Mouse (Mus musculus) macrophage (primary cell): ENCODE measurements around the gene Ano6. TPM values are rescaled to one million over a fixed set of nuclear protein-coding genes. Genes with fewer than 3 reads are reported as not detected.
A peak's percentile ranks its signal among the peaks of the same experiment; 100 is the strongest.

ENCODE experiments used
- H3K27ac ChIP-seq: fragments of 350-480 bp; formaldehyde crosslinking; 2 replicates; pipeline ENCODE4 v1.9.0; 2021
- H3K36me3 ChIP-seq: fragments of 350-480 bp; formaldehyde crosslinking; 2 replicates; pipeline ENCODE4 v1.9.0; 2021; ENCODE audit errors: inconsistent target
- H3K4me3 ChIP-seq: fragments of 350-480 bp; formaldehyde crosslinking; 2 replicates; pipeline ENCODE4 v1.9.0; 2021; ENCODE audit errors: inconsistent target
- H3K79me2 ChIP-seq: fragments of 350-480 bp; formaldehyde crosslinking; 2 replicates; pipeline ENCODE4 v1.9.0; 2021; ENCODE audit errors: inconsistent target
- WGBS: methylation state at CpG from one replicate; pipeline ENCODE4 v1.1.7; 2026; ENCODE audit warnings: inconsistent platforms; ENCODE audit not compliant: missing documents; 5-methylcytosine and 5-hydroxymethylcytosine counted together
- polyA plus RNA-seq: library from polyadenylated mRNA; stranded (reverse); fragments of 250-400 nt; gene quantifications from 3 replicates; pipeline ENCODE4 v1.2.4, GENCODE M21; 2018; ENCODE audit warnings: inconsistent platforms
- total RNA-seq, 78 experiments: library from RNA; depleted of rRNA; stranded (reverse); fragments of 250-400 nt; gene quantifications; 1 replicate in 9 of 78; 2 replicates in 24 of 78; 3 replicates in 43 of 78; 4 replicates in 2 of 78; pipeline ENCODE4 v1.2.4; 2018; ENCODE audit warnings: inconsistent platforms in 56 of 78

Ano6 gene
- 100 to 1,000 TPM; 179 to 920 (median 223) TPM for total RNA-seq (2018; cell fraction: chromatin; rRNA removed)
- total RNA-seq (2018; cell fraction: cytosol; rRNA removed), result 100 to 1,000 TPM in 10 of 26 experiments, 10 to 100 TPM in 16; 54.7 to 124 (median 86.7) TPM
- total RNA-seq (2018; cell fraction: nucleus; rRNA removed), result 100 to 1,000 TPM; 107 to 458 (median 178) TPM
- 71.9 to 124 TPM (median 74.2 TPM) in 3 replicates for polyA plus RNA-seq

DNA sequence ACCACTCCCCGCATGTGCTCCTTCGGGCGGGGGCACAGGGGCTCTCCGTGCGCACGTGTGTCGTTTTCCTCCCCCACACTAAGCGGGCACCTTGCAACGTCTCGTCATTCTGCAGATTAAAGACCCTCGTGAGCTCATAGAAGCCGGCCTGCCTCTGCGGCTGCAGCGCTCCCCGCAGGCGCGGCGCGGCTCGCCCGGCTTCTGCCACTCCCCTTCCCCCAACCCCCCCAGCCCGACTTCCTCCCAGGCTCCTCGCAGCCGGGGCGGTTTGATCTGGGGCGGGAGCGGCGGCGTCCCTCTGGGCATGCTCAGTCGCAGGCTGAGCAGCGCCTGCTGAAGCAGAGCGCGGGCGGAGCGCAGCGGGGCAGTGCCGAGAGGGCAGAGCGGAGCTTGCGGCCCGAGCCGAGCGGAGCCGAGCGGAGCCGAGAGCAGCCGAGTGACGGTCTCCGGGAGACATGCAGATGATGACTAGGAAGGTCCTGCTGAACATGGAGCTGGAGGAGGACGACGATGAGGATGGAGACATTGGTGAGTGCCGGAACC lies at the start of gene Ano6:
Ano6 (plus strand) TSS at position 315 of the 543 bp plus-strand sequence.
- peak within 1 kb of the TSS; percentile 56 for H3K4me3 ChIP-seq
- no peaks in the 10 kb centered on the region for H3K36me3 ChIP-seq
- H3K79me2 ChIP-seq, result peaks cover 48% of the 10 kb centered on the region
- WGBS, result under 1% methylated on average over 50 of the region's 51 CpGs
- H3K27ac ChIP-seq, result peak within 1 kb of the TSS; percentile 74

DNA sequence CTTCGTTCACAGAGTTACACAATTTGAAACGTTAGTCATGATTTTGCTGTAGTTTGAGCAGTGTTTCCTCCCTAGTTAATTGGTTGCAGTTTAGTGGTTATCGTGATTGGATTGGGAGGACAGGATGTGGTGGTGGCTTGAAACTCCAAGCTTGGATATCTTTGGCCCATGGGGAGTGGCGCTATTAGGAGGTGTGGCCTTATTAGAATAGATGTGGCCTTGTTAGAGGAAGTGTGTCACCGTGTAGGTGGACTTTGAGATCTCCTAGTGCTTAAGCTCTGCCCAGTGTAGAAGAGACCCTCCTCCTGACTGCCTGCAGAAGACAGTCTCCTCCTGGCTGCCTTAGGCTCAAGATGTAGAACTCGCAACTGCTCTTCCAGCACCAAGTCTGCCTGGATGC lies 47.7 kb upstream of the Ano6 start:
- Histone ChIP-seq H3K36me3 (no peaks in the 10 kb centered on the region), H3K79me2 (no peaks in the 10 kb centered on the region), H3K4me3 (no peak overlapping the region), H3K27ac (no peak overlapping the region)
- WGBS, result 71% methylated on average over 6 of the region's 6 CpGs

DNA sequence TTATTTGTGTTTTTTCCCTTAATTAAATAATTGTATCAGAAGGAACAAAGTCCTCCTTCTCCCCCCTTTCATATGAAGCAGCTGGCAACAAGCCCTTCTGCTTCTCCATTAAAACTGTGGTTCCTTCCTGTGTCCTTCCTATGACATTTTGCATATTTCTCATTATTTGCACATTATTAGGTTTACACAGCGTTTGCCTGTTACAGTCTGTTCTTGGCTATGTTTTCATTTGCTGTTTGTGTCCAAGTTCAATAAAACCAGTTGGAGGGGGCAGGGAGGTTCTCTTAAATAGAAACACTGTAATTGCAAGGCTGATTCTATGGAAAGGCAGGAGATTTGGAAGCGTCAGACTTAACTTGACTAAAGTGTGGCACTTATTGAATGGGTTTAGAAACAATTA lies 46.8 kb upstream of the Ano6 start:
- 84% methylated on average over 2 of the region's 2 CpGs for WGBS
- no peaks in the 10 kb centered on the region for H3K36me3 ChIP-seq
- no peaks in the 10 kb centered on the region for H3K79me2 ChIP-seq
- H3K27ac ChIP-seq, result no peak overlapping the region
- H3K4me3 ChIP-seq, result no peak overlapping the region

DNA sequence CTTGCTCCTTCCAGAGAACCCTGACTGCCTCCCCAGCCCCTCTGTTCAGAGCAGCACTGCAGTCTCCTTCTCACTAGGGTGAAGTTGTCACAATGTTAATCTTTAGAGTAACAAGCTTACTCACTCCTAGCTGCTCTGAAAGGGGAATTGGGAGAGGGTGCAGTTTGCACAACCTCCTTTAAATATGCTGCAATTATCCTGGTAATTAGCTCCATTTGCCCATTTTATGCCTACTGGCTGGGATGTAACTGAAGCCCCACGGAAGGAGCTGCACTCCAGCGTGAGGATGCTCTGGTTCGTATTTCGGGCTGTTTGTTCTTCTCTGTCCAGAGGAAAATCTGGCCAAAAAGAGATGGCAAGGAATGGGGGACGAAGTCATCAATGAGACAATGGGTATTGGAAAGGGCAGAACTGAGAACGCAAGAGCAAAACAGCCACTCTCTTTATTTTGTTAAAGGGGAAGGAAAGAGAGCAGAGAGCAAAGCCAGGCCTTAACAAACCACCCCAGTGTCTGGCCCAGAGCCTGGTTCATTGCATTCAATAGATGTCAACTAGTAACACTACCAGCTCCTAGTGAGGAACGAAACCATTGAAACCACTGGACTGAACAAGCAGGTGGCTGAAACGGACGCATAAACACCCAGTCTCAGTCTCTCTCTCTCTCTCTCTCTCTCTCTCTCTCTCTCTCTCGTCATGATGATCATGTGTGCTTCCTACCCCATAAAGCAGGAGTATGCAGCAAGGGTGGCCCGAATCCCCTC lies 45.1 kb upstream of the Ano6 start:
- Histone ChIP-seq H3K36me3 (no peaks in the 10 kb centered on the region), H3K79me2 (no peaks in the 10 kb centered on the region), H3K27ac (no peak overlapping the region), H3K4me3 (no peak overlapping the region)
- 88% methylated on average over 8 of the region's 11 CpGs for WGBS

DNA sequence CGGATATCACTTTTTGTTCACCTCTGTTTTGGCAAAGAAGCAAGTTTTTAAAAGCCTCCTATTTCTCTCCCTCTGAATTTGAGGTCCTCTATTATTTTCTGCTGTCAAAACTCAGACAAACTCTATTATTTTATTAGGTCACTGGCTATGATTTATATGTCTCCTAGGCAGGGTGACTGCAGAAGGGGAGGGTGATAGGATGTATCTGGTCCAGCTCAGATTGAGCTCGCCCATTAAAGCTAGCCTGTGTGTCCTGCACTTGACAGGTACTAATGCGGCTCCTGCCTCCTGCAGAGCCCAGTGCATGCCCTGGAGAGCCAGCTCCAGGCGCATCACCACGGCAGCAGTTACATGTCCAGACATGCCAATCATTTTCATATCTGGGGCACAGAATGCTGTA lies 44.1 kb upstream of the Ano6 start:
- Histone ChIP-seq H3K27ac (no peak overlapping the region), H3K79me2 (no peaks in the 10 kb centered on the region), H3K36me3 (no peaks in the 10 kb centered on the region), H3K4me3 (no peak overlapping the region)
- WGBS, result 86% methylated on average over 5 of the region's 5 CpGs

DNA sequence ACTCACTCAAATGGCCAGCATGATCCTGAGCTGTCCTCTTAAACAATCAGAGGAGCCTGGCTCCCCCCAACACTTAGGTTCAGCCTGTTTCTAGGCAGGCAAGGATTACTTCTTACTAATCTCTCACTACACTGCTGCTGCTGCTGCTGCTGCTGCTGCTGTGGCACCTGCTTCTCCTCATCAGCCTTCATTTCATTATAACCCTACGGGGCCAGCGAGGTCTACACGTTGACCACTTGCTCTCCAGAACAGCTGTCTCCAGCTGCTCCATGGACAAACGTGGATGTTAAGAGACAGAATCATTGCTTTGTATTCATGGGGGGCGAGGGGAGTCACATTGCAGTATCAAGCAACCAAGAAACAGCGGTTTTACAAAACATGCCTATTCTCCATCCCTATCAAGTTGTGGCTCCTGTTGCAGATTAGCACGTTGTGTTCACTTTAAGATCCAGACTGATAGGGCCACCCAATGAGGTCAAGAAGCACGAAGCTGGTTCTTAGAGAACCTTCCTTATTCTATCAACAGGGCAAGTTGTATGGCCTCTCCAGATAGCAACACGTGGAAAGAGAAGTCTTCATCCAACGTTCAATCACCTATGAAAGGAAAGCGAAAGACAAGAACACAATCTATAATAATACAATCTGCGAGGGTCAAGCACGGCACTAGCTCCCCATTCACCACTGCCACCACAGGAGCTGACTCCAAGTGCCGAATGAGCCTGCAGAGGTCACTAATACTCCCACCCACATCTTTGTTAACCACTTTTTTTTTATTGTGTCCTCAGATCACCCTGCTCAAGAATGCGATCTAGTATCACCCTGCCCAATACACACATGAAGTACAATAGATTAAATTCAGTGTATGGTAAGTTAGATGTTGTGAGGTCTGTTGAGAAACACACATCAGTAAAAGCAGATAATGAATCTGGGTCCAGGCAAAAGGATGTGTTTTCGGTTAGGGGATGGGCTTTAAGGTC lies 43.4 kb upstream of the Ano6 start:
- Histone ChIP-seq H3K79me2 (no peaks in the 10 kb centered on the region), H3K4me3 (no peak overlapping the region), H3K36me3 (no peaks in the 10 kb centered on the region), H3K27ac (no peak overlapping the region)
- WGBS, result 89% methylated on average over 16 of the region's 16 CpGs

DNA sequence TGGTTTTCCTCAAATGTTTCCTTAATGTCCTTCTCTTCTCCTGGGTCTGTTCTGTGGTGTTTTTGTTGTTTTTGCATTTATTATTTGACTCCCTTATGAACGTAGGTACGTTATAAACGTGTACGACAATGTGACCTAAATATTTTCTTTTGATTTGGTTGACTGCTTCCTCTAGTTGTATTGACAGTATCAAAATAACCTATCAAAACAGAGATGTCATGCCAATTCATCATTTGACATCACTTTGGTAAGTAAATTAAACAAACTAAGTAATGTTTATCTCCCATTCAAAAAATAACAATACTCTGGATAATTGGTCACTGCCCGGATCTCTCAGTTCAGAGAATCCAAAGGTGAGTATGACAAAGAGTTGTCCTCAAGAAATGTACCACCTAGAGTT lies 41.4 kb upstream of the Ano6 start:
- WGBS, result 93% methylated on average over 5 of the region's 5 CpGs
- no peaks in the 10 kb centered on the region for H3K36me3 ChIP-seq
- no peak overlapping the region for H3K27ac ChIP-seq
- no peak overlapping the region for H3K4me3 ChIP-seq
- H3K79me2 ChIP-seq, result no peaks in the 10 kb centered on the region

DNA sequence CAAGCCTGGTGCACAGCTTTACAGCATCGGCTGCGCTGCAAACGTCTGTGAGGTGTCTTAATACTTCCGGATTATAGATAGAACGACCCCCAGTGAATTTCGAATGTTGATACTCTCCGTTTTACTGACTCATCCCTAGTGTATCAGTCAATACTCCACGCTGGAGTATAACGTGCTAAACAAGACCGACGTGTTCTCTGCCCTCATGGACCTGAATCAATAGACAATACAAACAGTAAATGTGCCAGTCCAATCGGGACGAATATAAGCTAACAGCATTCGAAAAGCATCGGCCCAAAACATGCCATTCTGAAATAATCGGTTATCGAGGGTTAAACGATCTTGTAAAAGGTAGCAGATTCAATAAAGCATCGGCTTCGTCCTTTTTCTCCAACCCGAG lies 40.6 kb upstream of the Ano6 start:
- Histone ChIP-seq H3K4me3 (no peak overlapping the region), H3K36me3 (no peaks in the 10 kb centered on the region)
- 95% methylated on average over 21 of the region's 21 CpGs for WGBS

DNA sequence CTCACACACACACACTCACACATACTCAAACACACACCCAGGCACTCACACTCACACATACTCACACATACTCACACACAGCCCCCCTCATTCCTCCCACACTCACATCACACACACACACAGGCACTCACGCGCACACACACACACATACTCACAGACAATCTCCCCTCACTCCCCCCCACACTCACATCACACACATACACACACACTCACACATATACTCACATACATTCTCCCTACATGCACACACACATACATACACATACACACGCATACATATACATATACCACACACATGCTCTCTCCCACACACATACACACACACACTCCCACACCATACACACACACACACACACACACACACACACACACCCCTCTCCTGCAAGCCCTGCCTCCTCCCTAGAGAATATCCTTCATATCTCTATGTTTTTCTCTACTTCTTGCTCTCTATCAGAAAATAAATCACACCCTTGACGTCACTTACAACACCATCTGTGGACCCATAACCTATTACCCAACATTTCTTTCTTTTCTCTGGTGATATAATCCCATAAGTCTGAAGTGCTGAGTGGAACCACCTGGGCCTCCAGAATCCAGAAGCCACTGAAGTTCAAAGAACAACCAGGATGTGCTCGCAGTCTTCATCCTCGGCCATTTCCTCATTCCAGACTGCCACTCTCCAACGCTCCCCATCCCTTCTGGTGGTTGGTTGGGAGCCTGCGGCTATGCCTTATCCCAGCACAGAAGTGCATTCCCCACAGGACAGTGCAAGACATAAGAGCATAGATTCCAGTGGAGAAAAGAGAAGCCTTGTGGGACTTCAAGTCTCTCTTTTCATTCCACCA lies 38.6 kb upstream of the Ano6 start:
- H3K36me3 ChIP-seq, result no peaks in the 10 kb centered on the region
- no peaks in the 10 kb centered on the region for H3K79me2 ChIP-seq
- WGBS, result 90% methylated on average over 8 of the region's 8 CpGs
- no peak overlapping the region for H3K4me3 ChIP-seq
- no peak overlapping the region for H3K27ac ChIP-seq

More for the DNA sequence above, 40.6 kb upstream of the Ano6 start:
- H3K27ac ChIP-seq, result no peak overlapping the region
- H3K79me2 ChIP-seq, result no peaks in the 10 kb centered on the region

DNA sequence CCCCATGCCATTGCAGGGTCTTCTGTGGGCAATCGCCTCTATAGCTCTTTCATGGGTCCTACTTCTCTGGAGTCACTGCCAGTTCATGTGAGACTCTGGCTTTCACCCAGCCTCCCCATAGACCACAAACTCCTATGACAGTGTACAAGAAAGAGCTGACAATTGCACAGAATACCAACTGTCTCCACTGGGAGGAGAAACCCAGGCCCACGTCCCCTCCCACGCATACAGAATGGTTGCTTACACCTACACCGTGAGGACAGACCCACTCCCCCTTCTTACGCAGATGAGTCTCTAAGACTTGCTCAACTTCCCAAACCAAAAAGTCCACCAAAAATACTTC lies 38.0 kb upstream of the Ano6 start:
- 85% methylated on average over 5 of the region's 5 CpGs for WGBS
- no peak overlapping the region for H3K4me3 ChIP-seq
- H3K27ac ChIP-seq, result no peak overlapping the region
- H3K79me2 ChIP-seq, result no peaks in the 10 kb centered on the region
- no peaks in the 10 kb centered on the region for H3K36me3 ChIP-seq

DNA sequence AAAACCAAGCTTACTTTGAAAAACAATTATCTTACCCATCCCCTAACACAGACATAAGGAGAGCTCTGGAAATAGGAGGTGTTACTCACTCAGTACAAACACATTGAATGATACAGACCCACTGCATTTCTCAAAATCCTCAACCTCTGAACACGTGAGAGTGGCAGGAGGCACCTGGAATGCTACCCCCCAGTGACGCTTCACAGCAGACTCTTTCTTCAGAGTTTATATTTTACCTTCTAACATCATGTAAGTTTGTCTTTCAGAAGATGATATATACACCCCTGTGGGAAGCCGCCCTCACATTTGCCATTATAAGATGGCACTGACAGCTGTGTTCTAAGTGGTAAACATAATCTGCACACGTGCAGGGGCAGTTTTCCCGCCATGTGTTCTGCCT lies 37.6 kb upstream of the Ano6 start:
- H3K79me2 ChIP-seq, result no peaks in the 10 kb centered on the region
- 93% methylated on average over 2 of the region's 5 CpGs for WGBS
- no peak overlapping the region for H3K4me3 ChIP-seq
- no peaks in the 10 kb centered on the region for H3K36me3 ChIP-seq
- H3K27ac ChIP-seq, result no peak overlapping the region

DNA sequence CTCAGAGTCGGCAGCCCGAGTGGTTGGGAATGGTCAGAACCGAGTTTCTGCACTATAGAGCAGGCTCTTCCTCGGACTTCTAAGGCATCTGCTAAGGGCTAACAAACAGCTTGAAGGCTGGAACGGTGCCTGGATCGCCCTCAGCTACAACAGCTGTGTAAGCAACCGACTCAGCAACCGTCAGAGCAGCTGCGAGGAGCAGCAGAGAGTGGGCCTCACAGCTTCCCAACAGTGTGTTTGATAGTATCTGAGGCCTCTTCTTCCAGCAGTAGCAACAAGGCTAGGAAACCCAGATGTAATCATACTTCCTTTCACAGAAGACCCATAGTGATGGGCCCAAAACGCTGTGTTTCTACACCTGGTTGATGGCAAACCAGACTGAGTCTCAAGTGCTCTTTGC lies 33.5 kb upstream of the Ano6 start:
- WGBS, result 27% methylated on average over 10 of the region's 10 CpGs
- Histone ChIP-seq H3K4me3 (no peak overlapping the region), H3K36me3 (no peaks in the 10 kb centered on the region), H3K79me2 (no peaks in the 10 kb centered on the region), H3K27ac (no peak overlapping the region)

DNA sequence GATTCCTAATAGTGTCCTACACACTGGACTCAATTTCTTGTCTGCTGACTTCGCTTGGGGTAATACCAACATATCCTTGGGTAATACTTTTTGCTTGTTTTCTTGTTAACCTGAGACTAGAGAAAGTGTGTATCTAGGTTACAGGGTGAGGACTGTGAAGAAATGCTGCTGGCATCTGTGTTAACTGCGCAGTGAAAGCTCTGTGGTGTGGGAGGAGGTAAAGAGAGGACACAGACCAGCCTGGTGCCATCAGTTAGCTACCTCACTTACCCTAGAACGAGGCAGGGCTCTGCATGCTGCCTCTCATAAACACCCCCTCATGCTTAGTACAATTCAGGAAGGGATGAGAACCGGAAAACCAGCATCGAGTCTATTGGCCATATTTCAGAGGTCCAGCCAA lies 32.6 kb upstream of the Ano6 start:
- Histone ChIP-seq H3K36me3 (no peaks in the 10 kb centered on the region), H3K27ac (no peak overlapping the region), H3K4me3 (no peak overlapping the region), H3K79me2 (no peaks in the 10 kb centered on the region)
- 88% methylated on average over 5 of the region's 5 CpGs for WGBS
